Mouse (Mus musculus): ENCODE measurements around the gene Cacna2d3. TPM values are rescaled to one million over a fixed set of nuclear protein-coding genes. Genes with fewer than 3 reads are reported as not detected.

The Cacna2d3 gene
- total RNA-seq, 2 experiments from 2014 or later: 0.41 to 0.52 TPM

DNA sequence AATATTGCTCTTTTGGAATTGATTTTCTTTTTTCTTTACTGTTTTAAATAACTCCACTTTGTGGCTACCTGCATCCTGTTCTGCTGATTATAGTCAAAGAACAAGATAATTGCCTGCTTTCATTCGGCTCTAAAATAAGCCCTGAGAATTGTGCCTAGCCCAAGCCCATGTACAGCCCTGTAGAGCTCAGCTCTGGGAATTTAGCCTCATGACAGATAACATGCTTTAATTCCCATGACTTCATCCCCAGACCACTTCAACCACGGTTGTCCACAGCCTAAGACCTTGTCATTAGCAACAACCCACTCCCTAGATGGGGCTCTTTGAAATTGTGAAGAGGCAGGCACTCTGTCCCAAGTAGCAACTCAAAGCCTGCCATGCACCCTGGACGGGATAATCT, 762.6 kb downstream of the Cacna2d3 start:
- intact Hi-C loops (cut with DNase I): no loop called here
- DNase-seq: peak in 1 of 2 experiments; percentile 13

DNA sequence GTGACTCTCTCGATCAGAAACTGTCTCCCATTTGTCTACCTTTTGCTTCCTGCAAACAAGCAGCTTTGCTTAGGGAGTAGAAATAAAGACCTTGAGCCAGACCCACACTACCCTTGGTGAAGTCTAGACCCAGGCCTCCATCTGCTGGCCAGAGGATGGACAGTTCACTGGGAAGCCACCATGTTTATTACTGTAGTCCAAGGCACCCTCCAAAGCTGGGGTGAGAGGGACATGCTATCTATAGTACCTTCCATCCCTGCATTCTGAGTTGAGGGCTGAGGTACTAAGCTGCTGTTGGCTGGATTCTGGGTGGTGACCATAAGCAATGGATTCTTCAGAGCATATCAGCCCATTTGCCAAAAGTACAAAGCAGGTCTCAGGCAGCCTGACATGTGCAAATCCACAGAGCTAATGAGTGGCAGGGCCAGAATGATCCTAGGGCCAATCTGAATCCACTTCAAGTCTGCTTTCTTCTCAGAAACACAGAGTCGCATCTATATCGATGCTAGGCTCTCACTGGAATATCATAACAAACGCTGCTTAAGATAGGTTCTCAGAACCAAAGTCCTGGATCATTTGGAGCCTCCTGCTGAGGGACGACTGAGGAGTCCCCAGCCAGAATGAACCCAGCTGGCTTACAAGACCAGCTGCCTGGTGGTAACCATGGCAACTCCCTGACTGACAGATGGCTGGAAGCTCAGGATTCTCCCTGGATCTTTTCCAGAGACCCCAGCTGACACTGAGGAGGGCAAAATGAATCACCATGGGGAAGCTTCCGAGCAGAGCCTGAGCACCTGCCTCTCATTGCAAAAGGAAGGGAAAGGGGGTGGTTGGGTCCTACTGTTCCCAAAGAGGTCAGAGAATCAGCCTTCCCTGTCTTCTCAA, 763.3 kb downstream of the Cacna2d3 start:
- intact Hi-C loops (cut with DNase I): no loop called here
- DNase-seq: peak; percentile 25 to 45

DNA sequence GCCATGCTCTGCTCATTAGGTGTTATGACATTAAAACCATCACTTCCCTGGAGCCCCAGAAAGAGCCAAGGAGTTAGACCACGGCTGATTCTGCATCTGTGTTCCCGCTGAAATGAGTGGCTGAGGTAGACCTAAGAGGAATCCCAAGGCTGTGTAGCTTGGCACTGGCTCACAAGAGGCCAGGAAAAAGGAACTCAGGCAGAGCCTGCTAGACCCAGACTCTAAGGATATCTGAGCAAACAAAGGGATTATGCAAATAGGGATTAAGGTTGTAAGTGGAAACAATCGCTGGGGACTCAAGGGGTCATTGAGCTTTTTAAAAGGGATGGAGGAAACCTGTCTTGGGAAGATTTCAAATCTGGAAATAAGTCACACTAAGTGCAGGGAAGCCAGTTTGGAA, 766.5 kb downstream of the Cacna2d3 start:
- no peak for DNase-seq
- intact Hi-C loops (cut with DNase I): no loop called here

DNA sequence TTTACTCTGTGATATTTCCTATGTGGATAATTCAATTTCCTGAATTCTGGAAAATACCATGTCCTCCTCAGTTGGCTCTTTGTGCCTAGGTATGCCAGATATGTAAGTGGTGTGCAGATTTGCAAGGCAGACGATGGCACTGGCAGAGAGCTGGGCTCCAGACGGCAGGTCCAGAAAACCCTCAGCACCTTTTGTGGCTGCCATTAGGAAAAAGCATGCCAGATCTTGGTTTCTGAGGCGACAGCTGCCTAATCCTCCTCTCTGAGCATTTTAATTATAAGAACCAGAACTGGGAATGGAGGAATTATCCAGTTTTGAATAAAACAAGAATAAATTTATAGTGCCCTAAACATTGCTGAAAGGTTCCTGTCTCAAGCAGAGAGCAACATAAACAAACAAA, 767.1 kb downstream of the Cacna2d3 start:
- intact Hi-C loops (cut with DNase I): loop anchor here (5.0 kb wide), 1 partner anchor 133 kb away; no protein-coding TSS in a partner anchor
- no peak for DNase-seq

DNA sequence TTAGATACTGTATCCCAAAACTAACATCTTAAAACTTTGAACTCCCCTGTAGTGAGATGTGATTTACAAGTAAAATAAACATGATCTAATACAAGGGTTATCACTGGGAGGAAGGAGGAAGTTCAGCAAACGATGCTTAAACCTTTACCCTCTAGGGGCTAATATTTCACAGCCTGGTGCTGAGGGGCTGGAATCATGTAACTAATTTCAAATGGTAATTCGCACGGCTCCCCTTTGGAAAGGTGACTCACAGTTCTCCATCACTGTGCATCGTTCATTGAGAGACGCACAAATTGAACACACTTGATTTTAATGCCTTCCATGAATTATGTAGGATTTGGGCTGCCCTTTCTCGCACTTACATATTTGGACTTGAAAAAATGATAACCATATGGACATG, 767.6 kb downstream of the Cacna2d3 start:
- intact Hi-C loops (cut with DNase I): loop anchor here (5.0 kb wide), 1 partner anchor 133 kb away; no protein-coding TSS in a partner anchor
- DNase-seq: no peak

DNA sequence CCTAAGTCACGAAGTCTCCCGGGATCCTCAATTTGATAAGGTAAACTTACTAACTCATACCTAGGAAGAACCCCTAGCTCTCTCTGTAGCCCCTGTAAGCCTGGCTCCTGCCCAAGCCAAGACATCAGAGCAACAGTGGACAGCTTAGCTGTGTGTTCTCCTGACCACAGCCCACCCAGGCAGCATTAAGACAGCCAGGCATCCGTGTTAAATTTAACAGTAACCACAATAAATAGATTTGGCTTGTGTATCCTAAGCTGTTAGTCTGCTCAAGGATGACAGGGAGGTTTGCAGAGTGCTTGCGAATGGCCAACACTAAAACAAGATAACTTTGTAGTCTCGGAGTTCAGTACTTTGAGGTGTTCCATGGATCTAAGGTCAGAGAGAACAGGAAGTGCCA, 768.3 kb downstream of the Cacna2d3 start:
- DNase-seq: no peak
- intact Hi-C loops (cut with DNase I): loop anchor here (5.0 kb wide), 1 partner anchor 134 kb away; no protein-coding TSS in a partner anchor

DNA sequence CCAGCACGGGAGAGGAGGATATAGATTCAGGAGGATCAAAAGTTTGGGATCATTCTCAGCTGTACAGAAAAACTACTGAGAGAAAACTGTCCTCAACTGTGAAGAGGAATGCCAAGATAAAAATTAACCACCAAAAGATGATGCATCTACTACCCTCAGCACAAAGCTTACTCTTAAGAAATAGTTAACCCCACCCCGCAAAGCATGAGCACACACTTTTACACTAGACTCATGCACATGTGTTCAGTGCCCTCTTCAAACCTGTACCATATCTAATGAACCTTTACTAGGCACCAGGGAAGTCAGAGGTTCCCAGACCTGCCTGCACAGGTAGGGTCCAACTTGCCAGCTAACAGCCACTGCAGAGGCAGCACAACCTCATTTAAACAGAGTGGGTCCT, 771.2 kb downstream of the Cacna2d3 start:
- DNase-seq: no peak
- intact Hi-C loops (cut with DNase I): loop anchor here (1.0 to 5.0 kb wide), 2 partner anchors 123 to 137 kb away; no protein-coding TSS in a partner anchor

DNA sequence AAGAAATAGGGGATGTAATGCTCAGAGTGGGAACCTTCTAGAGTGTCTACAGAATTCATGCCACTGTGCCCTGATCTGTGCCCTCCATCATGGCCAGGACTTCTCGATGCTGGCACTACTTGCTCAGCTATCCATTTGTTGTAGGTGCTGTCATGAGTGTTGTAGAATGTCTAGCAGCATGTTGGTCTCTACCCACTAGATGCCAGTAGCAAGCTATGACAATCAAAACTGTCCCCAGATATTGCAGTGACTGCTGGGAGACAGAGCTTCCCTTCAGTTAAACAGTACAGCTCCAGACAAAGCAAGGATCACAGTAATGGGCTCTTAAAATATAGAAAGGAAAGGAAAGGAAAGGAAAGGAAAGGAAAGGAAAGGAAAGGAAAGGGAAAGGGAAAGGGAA, 771.9 kb downstream of the Cacna2d3 start:
- intact Hi-C loops (cut with DNase I): loop anchor here (1.0 to 5.0 kb wide), 2 partner anchors 124 to 138 kb away; no protein-coding TSS in a partner anchor
- peak; percentile 28 to 32 for DNase-seq

DNA sequence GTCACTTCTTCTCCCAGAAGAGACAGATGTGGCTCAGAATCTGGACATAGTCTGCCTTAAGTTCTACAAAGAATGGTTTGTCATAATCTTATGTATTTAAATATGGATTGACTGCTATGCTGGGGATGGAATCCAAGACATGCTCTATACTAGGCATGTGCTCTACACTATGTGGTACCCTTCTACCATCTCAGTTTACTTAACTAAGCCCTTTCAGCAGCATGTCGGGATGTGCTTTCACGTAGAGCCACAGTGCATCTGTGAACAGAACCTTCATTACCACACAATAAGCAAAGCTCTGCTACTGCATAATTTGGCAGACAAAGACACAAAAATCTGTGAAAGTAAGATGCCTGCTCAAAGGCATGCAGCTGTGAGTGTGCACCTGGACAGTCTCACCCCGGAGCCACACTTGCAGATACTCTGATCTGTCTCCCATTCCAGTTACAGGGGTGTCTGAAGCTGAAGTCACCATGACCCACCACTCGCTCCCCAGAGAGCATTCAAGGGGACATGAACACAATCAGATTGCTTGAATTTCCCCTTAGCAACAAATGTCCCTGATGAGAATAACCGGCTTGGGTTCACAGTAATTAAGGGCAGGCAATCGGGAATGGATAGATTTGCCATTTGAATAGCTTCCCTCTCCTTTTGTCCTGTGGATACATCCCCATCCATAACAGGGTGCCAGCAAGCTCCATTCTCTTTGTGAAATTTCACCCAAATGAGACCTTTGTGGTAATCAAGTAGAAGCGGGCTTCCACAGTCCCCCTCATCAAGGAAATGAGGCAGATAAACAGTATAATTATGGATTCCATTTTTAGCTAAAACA, 773.4 kb downstream of the Cacna2d3 start:
- intact Hi-C loops (cut with DNase I): no loop called here
- DNase-seq: no peak

DNA sequence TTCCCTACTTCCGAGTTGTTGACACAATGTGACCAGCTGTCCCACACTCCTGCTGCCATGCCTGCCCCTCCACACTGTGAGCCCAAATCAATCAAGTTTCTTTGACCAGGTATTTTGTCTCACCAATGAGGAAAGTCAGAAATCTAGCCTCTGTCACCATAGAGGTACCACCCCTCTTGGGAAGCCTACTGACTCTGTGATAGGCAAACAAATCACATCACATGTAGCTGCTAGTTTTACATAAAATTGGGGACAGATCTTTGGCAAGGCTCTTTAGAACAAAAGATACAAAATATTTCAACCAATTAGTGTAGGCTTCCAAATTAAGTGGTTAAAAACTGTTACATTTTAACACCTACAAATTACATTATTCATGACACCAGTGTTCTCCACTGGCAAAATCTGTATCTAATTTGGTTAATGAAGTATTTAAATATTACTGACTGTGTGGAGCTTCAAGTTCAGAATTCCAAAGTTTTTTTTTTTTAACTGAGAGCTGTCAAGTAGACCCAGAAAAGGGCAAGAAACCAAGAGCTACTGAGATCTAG, 788.8 kb downstream of the Cacna2d3 start:
- DNase-seq: no peak
- intact Hi-C loops (cut with DNase I): no loop called here

DNA sequence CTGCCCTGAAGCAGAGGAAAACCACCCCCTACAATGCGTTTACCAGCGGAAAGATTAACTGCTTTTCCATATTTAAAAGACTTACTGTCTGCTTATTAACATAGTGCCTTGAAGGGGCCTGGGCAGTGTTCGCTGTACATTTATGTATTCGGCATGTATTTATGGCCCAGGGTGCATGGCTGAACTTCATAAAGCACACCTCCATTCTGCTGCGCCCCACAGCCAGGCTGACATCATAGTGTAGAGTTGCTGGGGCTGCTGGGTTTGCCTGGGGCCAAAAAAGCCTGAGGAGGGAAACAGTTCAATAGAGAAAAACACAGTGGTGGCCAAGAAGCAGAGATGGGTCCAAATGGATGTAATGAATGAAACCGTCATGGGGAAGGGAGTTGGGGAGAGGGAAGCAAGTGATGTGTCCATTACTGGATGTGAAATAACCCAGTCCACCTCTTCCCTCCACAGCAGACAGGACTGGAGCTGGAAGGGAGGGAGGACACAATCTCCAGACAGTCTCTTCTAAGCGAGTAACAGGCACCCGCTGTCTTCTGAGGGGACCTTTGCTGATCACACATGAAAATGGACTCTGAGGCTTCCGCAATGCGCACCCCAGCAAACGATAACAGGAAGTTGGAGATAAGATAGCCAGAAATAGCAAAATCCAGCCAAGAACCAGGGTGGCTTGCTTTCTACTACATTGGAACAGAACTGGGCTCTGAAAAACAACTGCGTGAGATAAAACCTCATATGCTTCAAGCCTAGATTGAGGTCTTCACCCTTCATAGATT, 798.3 kb downstream of the Cacna2d3 start:
- DNase-seq: peak in 1 of 2 experiments; percentile 10
- intact Hi-C loops (cut with DNase I): no loop called here

DNA sequence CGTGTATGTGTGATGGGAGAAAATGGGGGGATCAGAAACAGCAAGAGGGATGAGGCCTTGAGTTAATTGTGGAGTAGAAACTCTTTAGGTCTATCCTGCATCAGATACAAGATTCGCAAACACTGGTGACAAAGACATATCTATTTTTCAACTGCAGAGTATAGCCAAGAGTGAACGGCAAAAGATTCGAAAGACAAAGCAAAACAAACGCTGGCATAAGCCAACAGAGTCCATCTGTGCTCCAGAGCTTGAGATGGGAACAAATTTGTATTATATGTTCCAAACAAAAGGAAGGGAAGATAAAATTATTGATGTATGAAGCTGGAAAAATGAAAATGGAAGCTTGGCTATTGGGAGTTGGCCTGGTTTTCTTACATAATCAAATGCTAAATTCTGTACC, 802.8 kb downstream of the Cacna2d3 start:
- no peak for DNase-seq
- intact Hi-C loops (cut with DNase I): no loop called here

DNA sequence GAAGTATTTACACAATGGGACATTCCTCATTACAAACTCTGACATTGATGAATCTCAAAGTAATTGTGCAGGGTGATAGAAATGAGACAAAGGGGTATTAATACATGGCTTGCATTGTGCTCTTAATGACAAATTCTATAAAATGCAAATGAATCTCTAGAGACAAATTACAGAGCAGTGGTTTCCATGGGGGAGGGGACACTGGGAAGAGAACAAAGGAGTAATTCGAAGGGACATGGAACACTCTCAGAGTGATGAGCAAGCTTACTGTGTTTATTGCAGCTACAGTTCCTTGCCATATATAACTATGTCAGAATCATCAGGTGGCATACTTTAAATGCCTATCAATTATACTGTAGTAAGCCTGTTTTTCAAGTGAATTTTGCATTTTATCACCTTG, 806.7 kb downstream of the Cacna2d3 start:
- DNase-seq: no peak
- intact Hi-C loops (cut with DNase I): no loop called here

DNA sequence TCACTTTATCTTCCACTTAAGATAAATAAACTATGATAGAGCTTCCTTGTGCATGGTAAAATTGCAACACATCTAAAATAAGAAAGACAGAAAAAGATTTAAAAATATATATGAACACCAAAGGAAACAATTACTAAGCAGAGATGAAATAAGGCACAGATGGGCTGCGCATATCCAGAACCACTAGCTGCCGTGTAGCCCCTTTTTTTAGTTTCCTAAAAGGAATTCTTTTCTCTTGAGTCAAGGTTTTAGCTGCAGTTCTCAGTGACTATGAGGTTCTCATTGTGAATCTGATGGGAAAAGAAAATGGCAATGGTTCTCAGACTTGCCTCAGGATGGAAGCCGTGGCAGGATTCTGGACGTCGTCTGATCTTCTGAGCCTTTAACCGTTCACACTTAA, 814.0 kb downstream of the Cacna2d3 start:
- intact Hi-C loops (cut with DNase I): no loop called here
- DNase-seq: no peak

DNA sequence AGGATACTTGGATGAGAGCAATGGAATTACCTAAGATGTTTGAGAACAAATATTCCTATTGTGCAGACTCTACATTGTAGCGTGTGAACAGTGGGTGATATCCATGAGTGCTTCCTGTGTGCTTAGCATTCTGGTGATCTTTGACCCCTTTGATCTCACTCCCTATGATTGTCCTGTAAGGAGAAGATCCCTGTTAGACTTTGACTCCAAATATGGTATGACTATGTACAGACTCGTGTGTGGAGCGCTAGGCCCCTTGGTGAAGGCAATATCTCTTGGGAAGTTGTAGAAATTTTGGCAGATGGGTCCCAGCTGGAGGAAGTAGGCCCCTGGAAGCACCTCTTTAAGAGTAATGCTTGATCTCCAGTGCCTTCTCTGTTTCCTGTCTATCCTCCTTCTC, 829.1 kb downstream of the Cacna2d3 start:
- DNase-seq: no peak
- intact Hi-C loops (cut with DNase I): no loop called here

DNA sequence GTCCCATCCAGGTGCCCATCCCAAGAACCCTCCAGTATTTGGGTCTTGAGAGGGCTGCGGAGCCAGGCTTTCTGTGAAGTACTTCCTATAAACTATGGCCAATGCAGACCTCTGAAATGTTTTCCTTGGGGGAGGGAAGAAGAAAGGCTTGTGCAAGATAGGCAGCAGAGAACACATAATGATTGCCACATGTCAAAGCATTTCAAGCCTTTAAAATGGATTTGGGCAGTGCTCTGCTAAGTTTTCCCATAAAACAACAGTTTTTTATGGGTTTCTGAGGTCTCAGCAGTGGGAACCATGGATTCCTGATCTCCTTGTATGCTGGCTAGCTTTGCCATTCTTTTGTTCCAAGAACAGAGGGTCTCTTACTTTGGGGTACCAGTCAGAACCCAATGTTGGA, 834.3 kb downstream of the Cacna2d3 start:
- DNase-seq: no peak
- intact Hi-C loops (cut with DNase I): no loop called here

DNA sequence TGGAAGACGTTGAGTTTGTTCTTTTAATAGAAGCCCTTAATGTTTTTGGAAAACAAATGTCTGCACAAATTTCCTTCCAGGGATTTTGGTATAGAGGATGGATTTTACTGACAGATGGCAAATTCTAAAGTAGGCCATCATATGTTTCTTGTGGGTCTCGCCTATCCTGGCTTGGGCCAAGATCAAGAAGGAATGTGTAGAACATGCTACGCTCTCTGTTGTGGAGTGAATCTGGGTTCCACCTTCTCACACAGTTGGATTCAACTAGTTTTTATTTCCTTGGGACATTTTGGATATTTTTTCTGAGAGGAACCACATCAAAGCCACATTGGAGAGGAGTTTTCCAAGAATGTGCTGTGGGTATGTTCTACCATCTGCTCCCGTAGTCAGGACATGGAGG, 835.0 kb downstream of the Cacna2d3 start:
- intact Hi-C loops (cut with DNase I): no loop called here
- DNase-seq: no peak

DNA sequence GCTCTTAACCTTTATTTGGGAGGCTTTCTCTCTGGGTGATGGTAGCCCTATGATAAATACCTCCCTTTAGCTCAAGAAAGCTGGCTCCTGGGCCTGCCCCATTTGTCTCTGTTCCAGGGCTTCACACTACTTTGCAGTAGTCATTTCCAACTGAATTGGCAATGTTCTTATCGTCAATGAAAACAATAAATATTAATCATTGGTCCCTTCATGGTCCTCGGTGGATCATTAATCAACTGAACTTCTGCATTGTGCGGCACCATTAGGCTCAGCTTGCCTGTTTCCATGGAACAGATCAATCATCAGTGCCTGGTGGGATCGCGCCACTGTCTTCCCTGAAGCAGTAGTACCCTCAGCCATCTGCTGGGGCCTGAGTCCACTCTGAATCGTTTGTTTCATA, 850.7 kb downstream of the Cacna2d3 start:
- intact Hi-C loops (cut with DNase I): no loop called here
- no peak for DNase-seq

DNA sequence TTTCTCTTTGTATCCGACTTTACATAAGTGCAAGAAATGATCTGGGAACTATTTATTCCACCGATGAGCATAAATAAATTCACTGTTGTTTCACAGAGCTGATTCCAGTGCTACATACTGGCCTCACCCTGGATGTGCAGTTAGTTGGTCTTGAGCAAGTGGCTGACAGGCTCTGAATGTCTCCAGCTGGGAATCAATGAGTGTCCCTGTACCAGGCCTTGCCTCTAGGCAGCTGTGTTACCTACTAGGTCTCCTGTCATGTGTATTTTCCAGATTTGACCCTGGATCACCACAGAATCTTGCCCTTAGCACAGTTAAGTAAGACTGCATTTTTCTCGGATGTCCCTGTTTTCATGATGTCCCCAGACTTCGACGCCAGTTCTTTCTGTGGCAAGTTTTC, 851.3 kb downstream of the Cacna2d3 start:
- intact Hi-C loops (cut with DNase I): no loop called here
- DNase-seq: no peak

DNA sequence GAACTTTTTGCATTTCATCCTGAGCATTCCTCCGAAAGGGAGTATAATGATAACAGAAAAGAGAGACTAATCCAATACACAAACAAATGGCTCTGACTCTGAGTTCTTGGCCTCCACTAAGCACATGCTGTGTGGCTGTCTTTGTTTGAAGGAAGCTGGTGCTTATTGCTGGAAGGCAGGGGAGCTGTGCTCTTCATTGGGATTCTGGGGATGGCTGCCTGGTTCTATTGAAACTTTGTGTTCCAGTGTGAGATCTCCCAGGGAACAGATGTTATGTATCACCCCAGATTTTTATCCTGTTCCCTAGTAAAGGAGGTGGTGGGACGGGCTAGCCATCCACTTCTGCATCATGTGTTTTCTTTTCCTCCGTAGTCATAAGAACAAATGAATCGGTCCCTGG, 856.7 kb downstream of the Cacna2d3 start:
- no peak for DNase-seq
- intact Hi-C loops (cut with DNase I): no loop called here
